Mouse (Mus musculus) MEL (cell line): ENCODE measurements around the gene Oaz1. TPM values are rescaled to one million over a fixed set of nuclear protein-coding genes. Genes with fewer than 3 reads are reported as not detected.

Experiments
- DNase-seq: peaks from one replicate; pipeline ENCODE4 v3.0.0; 2011; ENCODE audit warnings: low read depth, low spot score
- H3K27ac ChIP-seq: 2 replicates; pipeline ENCODE4 v1.5.1; 2012; ENCODE audit warnings: low read depth, mild to moderate bottlenecking, control low read depth, low read length, moderate library complexity; ENCODE audit not compliant: control insufficient read depth
- H3K27me3 ChIP-seq, 2 experiments: fragments of 150-350 bp in 1 of 2; sonication (generic) in 1 of 2; 2 replicates each; pipeline ENCODE4 v1.6.1; 2012; ENCODE audit warnings: low read length in 2 of 2, mild to moderate bottlenecking in 2 of 2, improper control_type of control experiment in 1 of 2, moderate library complexity in 1 of 2; ENCODE audit not compliant: insufficient read depth in 2 of 2, control insufficient read depth in 1 of 2
- H3K36me3 ChIP-seq, 2 experiments: 2 replicates each; pipeline ENCODE4 v1.6.1; 2012 to 2014; ENCODE audit warnings: low read length in 2 of 2, improper control_type of control experiment in 1 of 2, inconsistent platforms in 1 of 2, mild to moderate bottlenecking in 1 of 2; ENCODE audit not compliant: insufficient read depth in 2 of 2, control insufficient read depth in 1 of 2
- H3K4me1 ChIP-seq, 2 experiments: fragments of 150-350 bp in 1 of 2; sonication (generic) in 1 of 2; 2 replicates each; pipeline ENCODE4 v1.6.1; 2012; ENCODE audit warnings: low read length in 2 of 2, improper control_type of control experiment in 1 of 2, mild to moderate bottlenecking in 1 of 2; ENCODE audit not compliant: insufficient read depth in 2 of 2, control insufficient read depth in 1 of 2
- H3K4me3 ChIP-seq, 2 experiments: fragments of 150-350 bp in 1 of 2; sonication (generic) in 1 of 2; 2 replicates each; pipeline ENCODE4 v1.5.1; 2012; ENCODE audit warnings: low read depth in 2 of 2, low read length in 2 of 2, mild to moderate bottlenecking in 2 of 2, moderate library complexity in 2 of 2, control low read depth in 1 of 2, improper control_type of control experiment in 1 of 2; ENCODE audit not compliant: control insufficient read depth in 1 of 2, insufficient read depth in 1 of 2
- H3K79me2 ChIP-seq: 2 replicates; pipeline ENCODE4 v1.6.1; 2012; ENCODE audit warnings: mild to moderate bottlenecking, low read length, moderate library complexity; ENCODE audit not compliant: control insufficient read depth, poor library complexity, insufficient read depth
- H3K9ac ChIP-seq: 2 replicates; pipeline ENCODE4 v1.6.1; 2012; ENCODE audit warnings: low read depth, mild to moderate bottlenecking, control low read depth, low read length, moderate library complexity; ENCODE audit not compliant: control insufficient read depth, poor library complexity, severe bottlenecking
- H3K9me3 ChIP-seq: fragments of 150-350 bp; sonication (generic); replicated peaks from 2 replicates; pipeline ENCODE4 v1.6.1; 2012; ENCODE audit warnings: mild to moderate bottlenecking, low read length, improper control_type of control experiment, moderate library complexity; ENCODE audit not compliant: insufficient read depth
- CHD2 ChIP-seq: IDR thresholded peaks from 2 replicates; pipeline ENCODE4 v1.6.1; 2011; ENCODE audit warnings: low read length, improper control_type of control experiment
- CTCF ChIP-seq, 3 experiments: IDR thresholded peaks in 2 of 3; conservative IDR thresholded peaks in 1 of 3; 2 replicates each; pipeline ENCODE4 v1.5.1; 2011 to 2012; ENCODE audit warnings: low read length in 3 of 3, low read depth in 2 of 3, mild to moderate bottlenecking in 2 of 3, improper control_type of control experiment in 1 of 3, inconsistent platforms in 1 of 3, mixed read lengths in 1 of 3, moderate library complexity in 1 of 3; ENCODE audit not compliant: control insufficient read depth in 1 of 3, insufficient read depth in 1 of 3, poor library complexity in 1 of 3, severe bottlenecking in 1 of 3
- ELF1 ChIP-seq: IDR thresholded peaks from 2 replicates; pipeline ENCODE4 v1.6.1; 2014; ENCODE audit warnings: low read depth, mild to moderate bottlenecking, inconsistent platforms, low read length, improper control_type of control experiment, moderate library complexity
- GABPA ChIP-seq: IDR thresholded peaks from 2 replicates; pipeline ENCODE4 v1.6.1; 2012; ENCODE audit warnings: low read depth, mild to moderate bottlenecking, inconsistent platforms, low read length, improper control_type of control experiment, moderate library complexity
- MAFK ChIP-seq: IDR thresholded peaks from 2 replicates; pipeline ENCODE4 v1.6.1; 2011; ENCODE audit warnings: low read depth, mild to moderate bottlenecking, low read length, improper control_type of control experiment, borderline replicate concordance
- MYB ChIP-seq: IDR thresholded peaks from 2 replicates; pipeline ENCODE4 v1.6.1; 2011; ENCODE audit warnings: mild to moderate bottlenecking, low read depth, low read length, improper control_type of control experiment
- MYC ChIP-seq: IDR thresholded peaks from 2 replicates; pipeline ENCODE4 v1.6.1; 2011; ENCODE audit warnings: low read depth, mild to moderate bottlenecking, low read length, improper control_type of control experiment, moderate library complexity
- NELFE ChIP-seq: IDR thresholded peaks from 2 replicates; pipeline ENCODE4 v1.6.1; 2011; ENCODE audit warnings: low read depth, low read length, improper control_type of control experiment
- RCOR1 ChIP-seq: IDR thresholded peaks from 2 replicates; pipeline ENCODE4 v1.6.1; 2012; ENCODE audit warnings: low read depth, mild to moderate bottlenecking, inconsistent platforms, low read length, improper control_type of control experiment
- SIN3A ChIP-seq: IDR thresholded peaks from 2 replicates; pipeline ENCODE4 v1.6.1; 2012; ENCODE audit warnings: low read length, improper control_type of control experiment, inconsistent platforms
- TCF12 ChIP-seq: IDR thresholded peaks from 2 replicates; pipeline ENCODE4 v1.6.1; 2014; ENCODE audit warnings: low read depth, mild to moderate bottlenecking, inconsistent platforms, low read length, improper control_type of control experiment, moderate library complexity
- USF1 ChIP-seq: IDR thresholded peaks from 2 replicates; pipeline ENCODE4 v1.6.1; 2014; ENCODE audit warnings: low read depth, mild to moderate bottlenecking, inconsistent platforms, low read length, improper control_type of control experiment, moderate library complexity
- USF2 ChIP-seq, 2 experiments: IDR thresholded peaks; 2 replicates each; pipeline ENCODE4 v1.6.1; 2011 to 2012; ENCODE audit warnings: improper control_type of control experiment in 2 of 2, low read length in 2 of 2, borderline replicate concordance in 1 of 2, inconsistent platforms in 1 of 2, low read depth in 1 of 2, mild to moderate bottlenecking in 1 of 2; ENCODE audit not compliant: insufficient read depth in 1 of 2
- ZKSCAN1 ChIP-seq: IDR thresholded peaks from 2 replicates; pipeline ENCODE4 v1.6.1; 2012; ENCODE audit warnings: low read depth, mild to moderate bottlenecking, inconsistent platforms, low read length, improper control_type of control experiment, moderate library complexity
- polyA plus RNA-seq, 2 experiments: library from polyadenylated mRNA; stranded (reverse) in 1 of 2; unstranded in 1 of 2; fragments of >175 nt in 1 of 2; fragments of >200 nt in 1 of 2; gene quantifications; 2 replicates each; pipeline versions ENCODE4 v1.2.1 to v1.2.4; 2012; ENCODE audit warnings: low replicate concordance in 2 of 2, low read depth in 1 of 2; ENCODE audit not compliant: insufficient read length in 2 of 2, insufficient read depth in 1 of 2, missing spikeins in 1 of 2
- total RNA-seq: library from RNA; depleted of rRNA; stranded (reverse); fragments of 300-350 nt; gene quantifications from 2 replicates; pipeline ENCODE4 v1.2.3, GENCODE M21; 2012

The Oaz1 gene
- total and polyA plus RNA-seq, 3 experiments, result 983 to 1,528 TPM; not detected in 1

DNA sequence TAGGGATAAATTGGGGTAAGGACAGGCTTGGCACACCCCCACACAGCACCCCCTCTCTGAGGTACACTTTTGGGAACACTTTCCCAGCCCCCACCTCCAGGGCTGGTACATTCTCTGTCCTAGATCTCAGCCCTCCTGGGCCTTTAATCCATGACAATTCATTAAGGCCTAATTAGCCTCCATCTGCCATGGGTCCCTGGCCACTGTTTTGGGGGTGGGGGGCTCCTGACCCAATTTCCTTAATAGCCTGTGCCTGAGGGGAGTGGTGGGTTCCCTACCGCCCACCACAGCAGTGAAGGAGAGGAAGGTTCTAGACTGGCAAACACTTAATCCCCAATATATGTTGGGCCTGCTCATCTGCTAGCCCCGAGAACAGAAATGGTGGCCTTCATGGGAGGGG is 15.2 kb downstream of the Oaz1 start:
- TF ChIP-seq NELFE, result no peak
- no peak for TF ChIP-seq GABPA
- TF ChIP-seq MYC, result no peak
- TF ChIP-seq MYB, result no peak
- no peak for TF ChIP-seq ZKSCAN1
- TF ChIP-seq ELF1, result no peak
- no peak for TF ChIP-seq CHD2
- no peak for TF ChIP-seq CTCF (IDR thresholded peaks at IDR 0.05 in 2 of 3, conservative IDR thresholded peaks at IDR 0.05 in 1 of 3; ENCODE audit: control insufficient read depth in 1 of 3, insufficient read depth in 1 of 3, low read depth in 2 of 3, low read length in 3 of 3, poor library complexity in 1 of 3, severe bottlenecking in 1 of 3)
- no peak for TF ChIP-seq SIN3A
- no peak overlapping the region for H3K27ac ChIP-seq
- no peaks in the 10 kb centered on the region; a peak in 1 of 4 replicates for H3K27me3 ChIP-seq
- no peaks in the 10 kb centered on the region for H3K36me3 ChIP-seq
- no peak overlapping the region for H3K4me3 ChIP-seq
- no peak overlapping the region for H3K9ac ChIP-seq
- no peaks in the 10 kb centered on the region for H3K9me3 ChIP-seq
- no peaks in the 10 kb centered on the region for H3K79me2 ChIP-seq
- no peaks in the 10 kb centered on the region for H3K4me1 ChIP-seq
- no peak for DNase-seq

DNA sequence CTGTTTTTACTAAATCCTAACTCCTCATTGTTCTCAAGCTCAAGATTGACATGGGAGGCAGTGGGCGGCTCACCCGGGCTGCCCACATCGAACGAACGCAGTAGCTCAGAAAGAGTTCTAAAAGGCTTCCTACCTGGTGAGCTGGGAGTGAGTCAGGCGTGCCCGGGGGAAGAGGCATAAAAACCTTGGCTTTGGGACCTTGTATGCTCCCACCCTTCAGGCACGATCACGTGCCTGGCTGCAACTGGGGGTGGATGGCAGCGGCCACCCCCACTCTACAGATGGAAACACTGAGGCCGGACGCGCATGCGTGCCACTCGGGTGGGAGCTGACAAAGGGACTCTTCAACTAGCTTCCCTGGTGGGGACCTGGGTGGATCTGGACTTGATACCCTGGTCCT is 15.9 kb downstream of the Oaz1 start:
- Histone ChIP-seq H3K27ac (no peak overlapping the region), H3K27me3 (no peaks in the 10 kb centered on the region; a peak in 1 of 4 replicates), H3K4me1 (no peaks in the 10 kb centered on the region), H3K9me3 (no peaks in the 10 kb centered on the region), H3K36me3 (no peaks in the 10 kb centered on the region), H3K9ac (no peak overlapping the region), H3K4me3 (no peak overlapping the region), H3K79me2 (no peaks in the 10 kb centered on the region)
- TF ChIP-seq USF1 (no peak), MAFK (no peak), RCOR1 (no peak), TCF12 (no peak), USF2 (IDR thresholded peaks at IDR 0.05; ENCODE audit: borderline replicate concordance in 1 of 2, insufficient read depth in 1 of 2, low read depth in 1 of 2, low read length in 2 of 2) (no peak)
- DNase-seq, result no peak

DNA sequence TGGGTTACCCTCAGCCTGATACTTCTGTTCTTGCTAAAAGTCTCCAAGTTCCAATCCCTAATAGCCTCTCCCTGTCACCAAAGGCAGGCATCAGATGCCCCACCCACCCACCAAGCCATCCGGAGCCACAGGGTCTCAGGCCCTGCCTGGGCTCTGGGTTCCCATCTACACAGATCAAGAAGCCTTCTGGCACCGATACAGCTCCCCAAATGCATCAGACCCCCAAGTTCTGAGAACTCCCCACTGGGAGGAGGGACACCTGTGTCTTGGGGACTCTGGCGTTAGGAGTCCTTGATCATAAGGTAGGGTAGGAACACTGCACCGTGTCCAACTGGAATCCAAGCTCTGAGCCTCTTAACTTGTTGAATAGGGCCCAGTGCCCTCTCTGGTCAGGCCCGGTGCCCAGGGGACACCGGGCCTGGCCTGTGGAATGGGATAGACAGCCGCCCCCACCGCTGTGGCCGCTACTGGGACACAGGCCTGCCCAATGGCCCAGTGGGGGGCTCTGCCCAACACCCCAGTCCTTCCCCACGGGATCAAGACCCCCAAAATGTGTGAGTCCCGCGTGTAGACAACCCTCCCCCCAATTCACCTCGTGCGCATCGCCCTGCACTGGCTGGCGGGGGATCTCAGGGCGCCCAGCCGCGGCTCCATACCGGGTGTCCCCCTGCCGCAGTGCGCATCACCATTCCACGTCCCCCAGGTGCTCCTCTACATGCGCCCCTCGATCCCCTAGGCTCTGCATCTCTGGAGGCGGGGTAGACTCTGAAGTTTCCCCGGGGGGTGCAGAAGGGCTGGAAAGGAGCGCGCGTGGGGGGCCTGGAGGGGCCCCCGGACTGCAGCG is 16.9 kb downstream of the Oaz1 start:
- TF ChIP-seq MYB (no peak), ELF1 (no peak)
- no peak overlapping the region for H3K9ac ChIP-seq
- peaks cover 0 to 2% of the 10 kb centered on the region in 2 experiments; a peak in 1 of 4 replicates for H3K4me1 ChIP-seq
- H3K9me3 ChIP-seq, result no peaks in the 10 kb centered on the region
- no peak overlapping the region for H3K4me3 ChIP-seq
- no peaks in the 10 kb centered on the region; a peak in 1 of 4 replicates for H3K27me3 ChIP-seq
- no peaks in the 10 kb centered on the region for H3K36me3 ChIP-seq
- no peak for DNase-seq
- no peak overlapping the region for H3K27ac ChIP-seq
- H3K79me2 ChIP-seq, result no peaks in the 10 kb centered on the region
